Mouse (Mus musculus) CD8-positive naive resting alpha-beta T cell, adult 2 months (primary cell): ENCODE results near the gene Eif2s3x.

Experiments
- DNase-seq, 2 experiments: peaks; one replicate each; pipeline ENCODE4 v3.0.0; 2022; ENCODE audit warnings: low read depth in 2 of 2, low spot score in 2 of 2

Gene Eif2s3x

DNA sequence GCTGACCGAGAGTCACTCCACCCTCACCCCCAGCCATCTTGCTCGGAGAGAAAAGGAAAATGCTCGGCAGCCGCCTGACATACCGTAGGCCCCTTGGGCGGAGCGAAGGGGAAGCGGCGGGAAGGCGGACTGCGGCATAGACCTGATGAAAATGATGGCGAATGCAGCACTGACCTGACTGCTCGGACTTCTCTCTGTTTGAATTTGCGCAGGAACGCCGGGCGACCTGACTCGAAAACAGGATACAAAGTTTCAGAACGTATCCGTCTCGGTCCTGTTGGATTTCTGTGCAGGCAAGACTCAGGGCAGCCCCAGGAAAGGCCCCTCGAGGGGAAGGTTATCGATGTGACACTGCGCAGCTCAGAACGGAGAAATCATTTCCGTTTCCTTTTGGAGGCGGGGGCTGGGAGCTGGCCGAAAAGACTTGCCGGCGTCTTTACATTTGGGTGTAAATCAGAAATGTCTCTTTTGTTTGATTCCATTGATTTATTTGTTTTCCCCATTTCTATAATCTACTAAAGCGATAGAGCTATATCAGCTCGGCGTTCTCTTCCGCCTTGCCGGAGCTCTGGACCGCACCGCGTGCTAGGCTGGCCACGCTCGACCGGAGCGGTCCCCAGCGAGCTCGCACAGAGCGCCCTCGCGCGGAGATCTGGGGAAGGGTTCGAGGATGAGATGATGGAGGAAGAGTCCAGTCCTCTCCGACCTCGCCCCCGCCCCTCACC, at the start of gene Eif2s3x:
Eif2s3x (minus strand) TSS at position 266 of the 725 bp plus-strand sequence.
- peak; percentile 80 to 92 for DNase-seq

DNA sequence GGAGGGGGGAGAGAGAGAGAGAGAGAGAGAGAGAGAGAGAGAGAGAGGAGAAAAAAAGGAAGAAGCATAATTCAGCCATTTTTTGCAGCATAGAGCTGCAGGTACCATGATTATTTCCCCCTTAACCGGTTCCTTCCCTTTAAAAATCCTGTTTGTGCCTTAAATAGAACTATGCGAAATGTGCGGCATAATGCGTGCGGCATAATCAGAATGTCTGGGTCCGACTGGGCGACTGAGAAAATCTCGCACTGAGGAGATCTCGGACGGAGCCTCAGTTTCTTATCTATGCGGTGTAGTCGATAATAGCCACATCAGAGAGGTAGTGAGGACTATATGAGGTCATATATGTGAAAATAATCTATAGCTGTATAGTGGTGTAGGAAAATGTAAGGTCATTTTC, 22.9 kb upstream of the Eif2s3x start:
- DNase-seq: no peak

GRCm38 (mm10) chrX:94235190-94235555, 22.5 kb upstream of the Eif2s3x start:
- DNase-seq: peak; percentile 0 to 17

- peak; percentile 74 for DNase-seq
Measured at GRCm38 (mm10) chrX:94234532-94235189, 22.0 kb upstream of the Eif2s3x start, which contains the start of gene Klhl15. Gene Klhl15, plus strand, starts transcription at chrX:94234599.

GRCm38 (mm10) chrX:94233936-94234531, 21.4 kb upstream of the Eif2s3x start:
- DNase-seq: no peak

GRCm38 (mm10) chrX:94233432-94233831, 20.8 kb upstream of the Eif2s3x start:
- no peak for DNase-seq

- peak in 1 of 2 experiments; percentile 25 for DNase-seq
Measured at GRCm38 (mm10) chrX:94213384-94213783, 722 bp upstream of the Eif2s3x start.

GRCm38 (mm10) chrX:94212264-94212596, 432 bp downstream of the Eif2s3x start:
- no peak for DNase-seq

DNA sequence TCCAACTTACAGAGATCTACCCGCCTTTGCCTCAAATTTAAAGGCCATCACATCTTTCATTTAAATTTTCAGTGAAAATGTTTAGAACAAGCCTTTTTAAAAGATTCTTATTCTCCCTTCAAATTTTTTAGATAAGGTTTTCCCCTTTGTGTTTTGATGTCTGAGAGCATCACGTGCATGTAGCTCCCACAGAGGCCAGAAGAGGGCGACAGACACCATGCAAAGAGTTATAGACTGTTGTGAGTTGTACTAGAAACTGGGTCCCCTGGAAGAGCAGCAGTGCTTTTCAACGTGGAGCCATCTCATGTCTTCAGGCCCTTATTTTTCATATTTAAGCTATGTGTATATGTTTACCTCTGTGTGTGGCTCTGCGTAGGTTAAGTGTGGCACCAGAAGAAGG, 14.9 kb downstream of the Eif2s3x start:
- peak; percentile 19 to 80 for DNase-seq

DNA sequence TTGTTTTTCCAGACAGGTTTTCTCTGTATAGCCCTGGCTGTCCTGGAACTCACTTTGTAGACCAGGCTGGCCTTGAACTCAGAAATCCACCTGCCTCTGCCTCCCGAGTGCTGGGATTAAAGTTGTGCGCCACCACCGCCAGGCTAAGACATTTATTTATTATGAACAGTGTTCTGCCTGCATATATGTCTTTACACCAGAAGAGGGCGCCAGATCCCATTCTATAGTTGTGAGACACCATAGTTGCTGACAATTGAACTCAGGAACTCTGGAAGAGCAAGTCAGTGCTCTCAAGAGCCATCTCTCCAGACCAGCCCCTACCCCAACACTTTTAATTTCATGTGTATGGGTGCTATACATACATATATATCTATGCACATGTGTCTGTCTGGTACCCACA, 18.8 kb downstream of the Eif2s3x start:
- DNase-seq: peak; percentile 3 to 50

DNA sequence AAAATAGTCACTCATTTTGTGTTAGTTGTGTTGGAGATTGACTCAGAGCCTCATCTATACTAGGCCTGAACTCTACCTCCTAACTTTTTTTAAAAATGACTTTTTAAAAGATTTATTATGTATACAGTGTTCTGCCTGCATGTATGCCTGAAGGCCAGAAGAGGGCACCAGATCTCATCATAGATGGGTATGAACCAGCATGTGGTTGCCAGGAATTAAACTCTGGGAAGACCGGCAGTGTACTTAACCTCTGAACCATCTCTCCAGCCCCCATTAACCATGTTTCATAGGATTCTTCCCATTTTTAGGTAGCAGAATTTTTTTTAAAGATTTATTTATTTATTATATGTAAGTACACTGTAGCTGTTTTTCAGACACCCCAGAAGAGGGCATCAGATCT, 27.5 kb downstream of the Eif2s3x start:
- DNase-seq: no peak

GRCm38 (mm10) chrX:94183814-94184213, 28.8 kb downstream of the Eif2s3x start:
- no peak for DNase-seq

DNA sequence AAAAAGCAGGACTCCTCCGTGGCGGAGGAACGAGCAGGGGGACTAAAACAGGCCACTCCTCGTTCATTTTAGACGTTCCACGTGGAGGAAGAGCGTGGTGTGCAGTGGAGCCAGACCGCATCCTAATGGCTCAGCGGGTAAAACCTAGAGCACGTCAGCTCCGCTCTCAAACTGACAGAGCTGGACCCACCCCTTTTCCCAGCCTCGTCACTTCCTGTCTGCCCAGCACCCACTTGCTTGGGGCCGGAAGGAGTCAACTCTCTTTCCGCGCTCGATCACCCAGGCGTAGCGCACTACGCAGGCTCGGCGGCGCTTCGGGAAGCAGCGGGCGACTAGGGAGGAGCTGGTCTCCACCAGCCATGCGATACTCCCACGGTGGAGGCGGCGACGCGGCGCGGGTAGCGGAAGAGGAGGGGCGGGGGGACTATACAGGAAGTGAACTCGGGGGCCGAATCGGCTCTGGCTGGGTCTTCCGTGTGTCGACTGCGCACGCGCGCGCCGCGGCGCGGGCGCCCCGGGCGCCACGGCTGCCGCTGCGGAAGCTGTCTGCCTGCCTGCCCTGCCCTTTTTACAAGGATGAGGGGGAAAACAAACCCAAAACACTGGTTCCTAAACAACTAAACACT, 34.8 kb downstream of the Eif2s3x start:
- DNase-seq: peak; percentile 86 to 92

- no peak for DNase-seq
Measured at GRCm38 (mm10) chrX:94169348-94169747, 43.3 kb downstream of the Eif2s3x start.

DNA sequence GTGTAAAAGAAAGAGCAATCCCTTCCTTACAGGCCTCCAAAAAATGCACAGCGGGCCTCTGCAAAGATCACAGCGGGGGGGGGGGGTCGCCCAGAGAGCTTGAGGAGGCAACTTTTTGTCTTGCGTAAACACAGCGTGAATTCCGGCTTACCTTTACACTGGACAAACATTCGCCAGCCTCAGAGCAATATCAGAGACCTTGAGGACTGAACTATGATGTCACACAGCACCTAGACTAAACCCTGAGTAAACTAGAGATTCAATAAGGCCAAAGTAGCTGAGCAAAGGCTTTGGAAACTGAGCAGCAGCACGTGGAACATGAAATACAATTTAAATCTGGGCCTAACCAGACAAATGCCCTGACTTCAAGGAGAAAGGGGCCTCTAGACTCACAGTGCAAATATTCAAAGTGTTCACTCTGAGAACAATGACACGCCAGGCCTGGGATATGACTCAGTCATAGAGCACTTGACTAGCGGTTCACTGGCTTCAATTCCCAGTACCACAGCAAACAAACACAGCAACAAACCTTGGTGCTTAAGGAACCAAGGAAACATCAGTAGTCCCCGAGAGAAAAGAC, 60.3 kb downstream of the Eif2s3x start:
- no peak for DNase-seq

GRCm38 (mm10) chrX:94150471-94150870, 62.2 kb downstream of the Eif2s3x start:
- no peak for DNase-seq

GRCm38 (mm10) chrX:94142004-94142771, 70.5 kb downstream of the Eif2s3x start:
- DNase-seq: no peak

- no peak for DNase-seq
Measured at GRCm38 (mm10) chrX:94140080-94140479, 72.6 kb downstream of the Eif2s3x start.
